Comparison of ENCODE assay signal across 28 mouse cellular contexts in the genomic region with DNA sequence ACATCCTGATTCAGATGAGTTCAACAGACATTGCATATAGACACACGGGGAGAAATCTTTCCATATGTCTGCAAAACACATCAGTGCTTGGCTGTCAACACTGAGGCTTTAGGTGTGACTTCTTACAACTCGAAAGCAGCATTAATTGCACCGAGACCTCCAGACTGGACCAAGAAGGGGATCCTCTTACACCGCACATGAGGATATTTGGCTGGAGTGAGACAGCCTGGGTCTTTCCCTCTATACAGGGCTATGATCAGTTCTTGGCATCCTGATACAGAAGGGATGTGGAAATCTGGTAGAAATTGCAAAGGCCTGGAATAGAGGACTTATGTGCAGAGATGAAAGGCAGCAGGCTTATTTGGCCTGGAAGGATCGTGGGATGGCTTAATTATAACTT.
DNase-seq lines count a peak whose midpoint lies in the region; ATAC-seq and TF ChIP-seq lines count a peak whose summit lies in the region.
"Had no signal": no experiment of that assay in that cellular context is flagged by ENCODE, and none has a peak within 500 bp of the region (broad histone marks: within the 10 kb centered on the region; RNA-seq: fewer than 3 reads in every experiment).

No protein-coding gene starts in this region.

- no peak overlapping the region for H3K4me2 ChIP-seq in limb, embryonic 15.5 days
- H3K4me2 ChIP-seq in stomach, postnatal 0 days (replicated peaks; ENCODE audit: low read depth), result no peak overlapping the region
- H3K4me2 ChIP-seq: forebrain, embryonic 13.5 days; heart, embryonic 13.5 days; hindbrain, embryonic 14.5 days had no signal

- no peak overlapping the region for H3K9ac ChIP-seq in limb, embryonic 15.5 days
- no peak overlapping the region for H3K9ac ChIP-seq in stomach, postnatal 0 days (ENCODE audit: low read length)
- H3K9ac ChIP-seq: forebrain, embryonic 13.5 days; heart, embryonic 13.5 days; hindbrain, embryonic 14.5 days had no signal

- no peak for DNase-seq in frontal cortex, postnatal 36 days (ENCODE audit: low spot score in 2 of 2)
- peak; percentile 14 for DNase-seq in brain, adult 2 months (ENCODE audit: low read depth, low spot score)
- peak; percentile 21 for DNase-seq in brain, embryonic 14.5 days (ENCODE audit: low read depth)
- no peak for DNase-seq in stomach, postnatal 0 days (ENCODE audit: low spot score)
- DNase-seq: adrenal gland, adult 2 months; adrenal gland, postnatal 14 days; cerebellum, adult 11 months; cerebellum, adult 2 months; cerebellum, adult 9-11 months; cerebellum, postnatal 36 days; embryo, embryonic 11 days; gastrocnemius, postnatal 10 days; gastrocnemius, postnatal 36 days; heart, adult 2 months; heart, postnatal 14 days; heart, postnatal 4 days had no signal

- TF ChIP-seq CTCF in brain, embryonic 14.5 days (IDR thresholded peaks at IDR 0.05; ENCODE audit: borderline replicate concordance, extremely low read depth, insufficient read depth, insufficient read length), result no peak
- no peak for TF ChIP-seq CTCF in stomach, postnatal 0 days (IDR thresholded peaks at IDR 0.05; ENCODE audit: low read depth)

- WGBS in limb, embryonic 15.5 days, result 63% methylated on average over 5 of the region's 5 CpGs
- WGBS in stomach, postnatal 0 days, result 78% methylated on average over 5 of the region's 5 CpGs

- H3K36me3 ChIP-seq in limb, embryonic 15.5 days, result no peaks in the 10 kb centered on the region
- no peaks in the 10 kb centered on the region for H3K36me3 ChIP-seq in stomach, postnatal 0 days (ENCODE audit: control insufficient read depth, insufficient read depth, low read length)
- H3K36me3 ChIP-seq: heart, embryonic 10.5 days; heart, embryonic 13.5 days had no signal

- no peak overlapping the region for H3K27ac ChIP-seq in limb, embryonic 15.5 days
- no peak overlapping the region for H3K27ac ChIP-seq in stomach, postnatal 0 days (replicated peaks)
- H3K27ac ChIP-seq: forebrain, embryonic 13.5 days; heart, adult 2 months; heart, embryonic 10.5 days; heart, embryonic 13.5 days; hindbrain, embryonic 14.5 days; hindbrain, postnatal 0 days had no signal

- 0 out of 2 replicates have a peak, but pooled peaks cover 3% of the 10 kb centered on the region for H3K4me1 ChIP-seq in limb, embryonic 15.5 days
- H3K4me1 ChIP-seq in stomach, postnatal 0 days (replicated peaks; ENCODE audit: control insufficient read depth, insufficient read depth), result no peaks in the 10 kb centered on the region
- H3K4me1 ChIP-seq: forebrain, embryonic 13.5 days; heart, embryonic 10.5 days; heart, embryonic 13.5 days had no signal

- ATAC-seq in frontal cortex, adult (ENCODE audit: low TSS enrichment), result peak; percentile 52
- ATAC-seq in limb, embryonic 15.5 days (ENCODE audit: insufficient number of reproducible peaks, low FRiP score, low TSS enrichment, low read depth), result 0 out of 2 replicates have a peak, but pooled peaks have one; percentile 48
- ATAC-seq in stomach, postnatal 0 days (ENCODE audit: low FRiP score, low TSS enrichment), result no peak; the same call in 1 of the 2 replicates
- ATAC-seq: CD4-positive, CD25-positive, alpha-beta regulatory T cell, adult 4 months; forebrain, embryonic 13.5 days; forebrain, embryonic 16.5 days; hindbrain, postnatal 0 days; inflammation-experienced regulatory T-cells, adult 6 months; intestine, embryonic 16.5 days had no signal

- H3K4me3 ChIP-seq in limb, embryonic 15.5 days, result no peak overlapping the region
- H3K4me3 ChIP-seq in stomach, postnatal 0 days (ENCODE audit: low read depth, low read length), result no peak overlapping the region
- H3K4me3 ChIP-seq: erythroblast, embryonic 14.5 days; forebrain, embryonic 13.5 days; heart, adult 2 months; heart, embryonic 10.5 days; heart, embryonic 13.5 days had no signal

- no peak for TF ChIP-seq POLR2A in brain, embryonic 14.5 days (IDR thresholded peaks at IDR 0.05; ENCODE audit: borderline replicate concordance, extremely low read depth, insufficient read depth, insufficient read length, poor library complexity, severe bottlenecking)

- no peaks in the 10 kb centered on the region for H3K9me3 ChIP-seq in limb, embryonic 15.5 days
- no peaks in the 10 kb centered on the region for H3K9me3 ChIP-seq in stomach, postnatal 0 days (ENCODE audit: control insufficient read depth, low read length)
- H3K9me3 ChIP-seq: forebrain, embryonic 13.5 days; heart, embryonic 10.5 days; heart, embryonic 13.5 days had no signal

- TF ChIP-seq EP300 in stomach, postnatal 0 days (optimal IDR thresholded peaks at IDR 0.05), result no peak

- no peaks in the 10 kb centered on the region for H3K27me3 ChIP-seq in limb, embryonic 15.5 days
- no peaks in the 10 kb centered on the region for H3K27me3 ChIP-seq in stomach, postnatal 0 days (ENCODE audit: control insufficient read depth, insufficient read depth, low read length)
- H3K27me3 ChIP-seq: forebrain, embryonic 13.5 days; heart, embryonic 13.5 days had no signal

Comparison
In these comparisons a context has a peak if more than half of its experiments do, and no peak if none do; other contexts are left out.
1. DNase-seq: peak in brain, adult 2 months (single experiment) and brain, embryonic 14.5 days (single experiment); none in frontal cortex, postnatal 36 days (0 of 2) and stomach, postnatal 0 days (single experiment).